Mouse (Mus musculus) stomach, embryonic 14.5 days (tissue): ENCODE results near the gene Rab11a. TPM values are rescaled to one million over a fixed set of nuclear protein-coding genes. Genes with fewer than 3 reads are reported as not detected.

Experiments used
- ATAC-seq: fragments of 200-750 bp; cut with Nextera tagmentation; 2 replicates; pipeline ENCODE4 v1.8.0; 2017; ENCODE audit warnings: low read depth, moderate TSS enrichment; ENCODE audit not compliant: insufficient number of reproducible peaks, insufficient read depth, low FRiP score
- H3K27ac ChIP-seq: fragments of 300-500 bp; sonication (generic); 2 replicates; pipeline ENCODE4 v1.5.1; 2014; ENCODE audit warnings: mild to moderate bottlenecking, low read length, moderate library complexity, mixed read lengths
- H3K27me3 ChIP-seq: fragments of 300-500 bp; sonication (generic); 2 replicates; pipeline ENCODE4 v1.6.1; 2014; ENCODE audit warnings: low read length, control low read depth, mixed read lengths; ENCODE audit not compliant: control insufficient read depth, insufficient read depth
- H3K36me3 ChIP-seq: fragments of 300-500 bp; sonication (generic); 2 replicates; pipeline ENCODE4 v1.6.1; 2014; ENCODE audit warnings: mild to moderate bottlenecking, control low read depth, low read length, moderate library complexity, mixed read lengths; ENCODE audit not compliant: control insufficient read depth, insufficient read depth
- H3K4me1 ChIP-seq: fragments of 300-500 bp; sonication (generic); 2 replicates; pipeline ENCODE4 v1.6.1; 2014; ENCODE audit warnings: low read length, control low read depth, mixed read lengths; ENCODE audit not compliant: control insufficient read depth, insufficient read depth
- H3K4me2 ChIP-seq: fragments of 300-500 bp; sonication (generic); replicated peaks from 2 replicates; pipeline ENCODE4 v1.6.1; 2014; ENCODE audit warnings: low read depth, low read length, control low read depth
- H3K4me3 ChIP-seq: fragments of 300-500 bp; sonication (generic); 2 replicates; pipeline ENCODE4 v1.5.1; 2014; ENCODE audit warnings: low read depth, low read length, control low read depth
- H3K9ac ChIP-seq: fragments of 300-500 bp; sonication (generic); replicated peaks from 2 replicates; pipeline ENCODE4 v1.6.1; 2014; ENCODE audit warnings: low read depth, mild to moderate bottlenecking, control low read depth, low read length, moderate library complexity, mixed read lengths
- H3K9me3 ChIP-seq: fragments of 300-500 bp; sonication (generic); 2 replicates; pipeline ENCODE4 v1.6.1; 2016; ENCODE audit warnings: low read depth, low read length, control low read depth; ENCODE audit not compliant: control insufficient read depth
- WGBS: fragments of 180-500 bp; shearing (Covaris S2); extraction: QIAGEN DNeasy Blood & Tissue Kit; methylation state at CpG from one replicate; pipeline ENCODE4 v1.1.7; 2014; 5-methylcytosine and 5-hydroxymethylcytosine counted together
- polyA plus RNA-seq: library from polyadenylated mRNA; unstranded; fragments of >200 nt; fragmentation: Nextera tagmentation; extraction: Ambion mirVana; gene quantifications from 2 replicates; pipeline ENCODE4 v1.2.1, GENCODE M21; 2014

Rab11a gene
- polyA plus RNA-seq, 1 experiment from 2014 or later, result 414 TPM

DNA sequence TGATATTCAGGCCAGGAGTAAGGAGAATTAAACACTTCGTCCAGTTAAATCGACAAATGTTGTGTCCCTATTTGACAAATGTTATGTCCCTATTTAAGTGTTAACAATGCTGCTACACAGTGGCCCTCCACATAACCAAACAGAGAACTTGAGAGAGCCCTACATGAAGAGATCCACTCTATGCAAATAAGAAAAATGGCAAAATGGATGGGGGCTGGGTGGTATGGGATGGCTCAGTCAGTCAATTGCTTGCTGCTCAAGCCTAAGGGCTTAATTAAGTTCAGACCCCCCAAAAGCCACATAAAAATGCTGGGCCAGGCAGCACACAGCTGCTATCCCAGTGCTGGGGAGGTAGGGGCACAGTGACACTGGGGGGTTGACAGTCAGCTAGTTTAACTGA lies 37.3 kb upstream of the Rab11a start:
- 63% methylated on average over 2 of the region's 2 CpGs for WGBS
- Histone ChIP-seq H3K27me3 (no peaks in the 10 kb centered on the region), H3K27ac (peak overlapping the region; percentile 36; the same call in 1 of the 2 replicates), H3K36me3 (no peaks in the 10 kb centered on the region), H3K4me3 (no peak overlapping the region), H3K4me2 (no peak overlapping the region), H3K9me3 (no peaks in the 10 kb centered on the region), H3K4me1 (no peaks in the 10 kb centered on the region), H3K9ac (no peak overlapping the region)
- ATAC-seq, result no peak

GRCm38 (mm10) chr9:64774411-64774811 lies 36.9 kb upstream of the Rab11a start:
- no peaks in the 10 kb centered on the region for H3K9me3 ChIP-seq
- no peak overlapping the region for H3K4me3 ChIP-seq
- H3K4me1 ChIP-seq, result no peaks in the 10 kb centered on the region
- no peak overlapping the region; the same call in 1 of the 2 replicates for H3K27ac ChIP-seq
- ATAC-seq, result peak; percentile 68
- H3K4me2 ChIP-seq, result no peak overlapping the region
- H3K9ac ChIP-seq, result no peak overlapping the region
- no peaks in the 10 kb centered on the region for H3K27me3 ChIP-seq
- 25% methylated on average over 5 of the region's 5 CpGs for WGBS
- H3K36me3 ChIP-seq, result no peaks in the 10 kb centered on the region

DNA sequence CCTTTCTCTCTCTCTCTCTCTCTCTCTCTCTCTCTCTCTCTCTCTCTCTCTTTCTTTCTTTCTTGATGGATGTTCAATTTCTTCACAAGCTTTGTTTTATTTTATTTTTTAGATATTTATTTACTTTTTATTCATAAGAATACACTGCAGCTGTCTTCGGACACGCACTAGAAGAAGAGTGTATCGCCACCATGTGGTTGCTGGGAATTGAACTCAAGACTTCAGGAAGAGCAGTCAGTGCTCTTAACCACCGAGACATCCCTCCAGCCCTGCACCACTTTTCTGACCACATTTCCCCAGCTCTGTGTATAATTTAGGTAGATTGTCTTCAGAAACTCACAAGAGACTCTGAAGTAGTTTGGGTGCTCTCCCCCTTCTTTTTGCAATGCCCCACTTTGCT lies 36.4 kb upstream of the Rab11a start:
- ATAC-seq, result no peak
- WGBS, result 50% methylated on average over 4 of the region's 4 CpGs
- no peaks in the 10 kb centered on the region for H3K36me3 ChIP-seq

GRCm38 (mm10) chr9:64773254-64773653 lies 35.7 kb upstream of the Rab11a start:
- Histone ChIP-seq H3K4me2 (no peak overlapping the region), H3K4me1 (no peaks in the 10 kb centered on the region), H3K9me3 (no peaks in the 10 kb centered on the region), H3K4me3 (no peak overlapping the region), H3K36me3 (no peaks in the 10 kb centered on the region), H3K9ac (no peak overlapping the region), H3K27ac (no peak overlapping the region), H3K27me3 (no peaks in the 10 kb centered on the region)
- WGBS, result 71% methylated on average over 8 of the region's 8 CpGs
- no peak for ATAC-seq

More for the DNA sequence above, 36.4 kb upstream of the Rab11a start:
- Histone ChIP-seq H3K9me3 (no peaks in the 10 kb centered on the region), H3K4me3 (no peak overlapping the region), H3K27me3 (no peaks in the 10 kb centered on the region), H3K9ac (no peak overlapping the region), H3K27ac (no peak overlapping the region), H3K4me2 (no peak overlapping the region), H3K4me1 (no peaks in the 10 kb centered on the region)

GRCm38 (mm10) chr9:64771236-64771635 lies 33.7 kb upstream of the Rab11a start:
- no peaks in the 10 kb centered on the region for H3K36me3 ChIP-seq
- H3K4me3 ChIP-seq, result no peak overlapping the region
- no peaks in the 10 kb centered on the region for H3K9me3 ChIP-seq
- no peaks in the 10 kb centered on the region for H3K27me3 ChIP-seq
- 50% methylated on average over 5 of the region's 5 CpGs for WGBS
- no peak overlapping the region for H3K9ac ChIP-seq
- H3K4me1 ChIP-seq, result no peaks in the 10 kb centered on the region
- no peak overlapping the region for H3K4me2 ChIP-seq
- H3K27ac ChIP-seq, result no peak overlapping the region
- no peak for ATAC-seq

DNA sequence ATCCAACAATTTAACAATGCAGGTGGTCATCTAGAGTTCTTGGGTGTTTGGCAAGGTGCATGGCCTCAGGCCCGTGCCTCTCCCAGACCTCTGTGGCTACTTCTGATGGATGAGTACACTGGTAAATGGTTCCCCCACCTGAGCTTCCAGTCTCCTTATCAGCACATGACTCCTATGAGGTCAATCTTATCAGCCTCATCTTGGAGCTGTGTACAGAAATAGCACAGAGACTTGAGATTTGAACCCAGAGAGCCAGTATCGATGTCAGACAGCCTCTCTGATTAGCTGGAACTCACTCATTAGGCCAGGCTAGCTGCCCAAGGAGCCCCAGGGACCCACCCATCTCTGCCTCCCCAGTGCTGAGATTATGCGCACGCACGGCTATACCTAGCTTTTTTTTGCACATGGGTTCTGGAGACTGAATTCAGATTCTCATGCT lies 32.9 kb upstream of the Rab11a start:
- no peak overlapping the region for H3K4me2 ChIP-seq
- H3K9me3 ChIP-seq, result no peaks in the 10 kb centered on the region
- 80% methylated on average over 5 of the region's 5 CpGs for WGBS
- no peaks in the 10 kb centered on the region for H3K27me3 ChIP-seq
- H3K4me3 ChIP-seq, result no peak overlapping the region
- no peaks in the 10 kb centered on the region for H3K36me3 ChIP-seq
- no peak overlapping the region for H3K27ac ChIP-seq
- no peak for ATAC-seq
- no peaks in the 10 kb centered on the region for H3K4me1 ChIP-seq
- H3K9ac ChIP-seq, result no peak overlapping the region

DNA sequence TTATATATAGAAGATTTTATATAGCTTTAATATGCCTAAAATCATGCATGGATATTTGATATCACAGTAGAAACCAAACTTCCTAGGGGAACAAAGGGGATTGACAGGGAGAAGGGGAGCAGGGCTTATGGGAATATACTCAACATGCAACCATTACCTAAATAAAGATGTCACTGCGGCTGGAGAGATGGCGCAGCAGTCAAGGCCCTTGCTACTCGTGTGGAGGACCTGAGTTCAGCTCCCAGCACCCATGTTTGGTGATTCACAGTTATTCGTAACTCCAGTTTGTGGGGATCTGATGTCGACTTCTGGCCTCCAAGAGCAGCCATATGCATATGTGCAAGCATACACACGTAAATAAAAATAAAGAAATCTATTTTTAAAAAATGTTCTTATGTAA lies 32.4 kb upstream of the Rab11a start:
- Histone ChIP-seq H3K27me3 (no peaks in the 10 kb centered on the region), H3K4me2 (no peak overlapping the region), H3K27ac (no peak overlapping the region), H3K4me3 (no peak overlapping the region), H3K36me3 (no peaks in the 10 kb centered on the region), H3K4me1 (no peaks in the 10 kb centered on the region), H3K9ac (no peak overlapping the region), H3K9me3 (no peaks in the 10 kb centered on the region)
- 90% methylated on average over 6 of the region's 6 CpGs for WGBS
- no peak for ATAC-seq

GRCm38 (mm10) chr9:64769066-64769695 lies 31.6 kb upstream of the Rab11a start:
- 50% methylated on average over 9 of the region's 9 CpGs for WGBS
- H3K27ac ChIP-seq, result no peak overlapping the region

GRCm38 (mm10) chr9:64767796-64768195 lies 30.2 kb upstream of the Rab11a start:
- H3K9ac ChIP-seq, result no peak overlapping the region
- no peak for ATAC-seq
- WGBS, result 60% methylated on average over 1 of the region's 1 CpGs

More at GRCm38 (mm10) chr9:64769066-64769695, 31.6 kb upstream of the Rab11a start:
- H3K4me3 ChIP-seq, result no peak overlapping the region
- no peak for ATAC-seq
- H3K9ac ChIP-seq, result no peak overlapping the region
- H3K4me2 ChIP-seq, result no peak overlapping the region
- H3K4me1 ChIP-seq, result no peaks in the 10 kb centered on the region
- H3K9me3 ChIP-seq, result no peaks in the 10 kb centered on the region
- H3K36me3 ChIP-seq, result no peaks in the 10 kb centered on the region
- H3K27me3 ChIP-seq, result no peaks in the 10 kb centered on the region

More at GRCm38 (mm10) chr9:64767796-64768195, 30.2 kb upstream of the Rab11a start:
- no peak overlapping the region for H3K27ac ChIP-seq
- H3K4me2 ChIP-seq, result no peak overlapping the region
- no peaks in the 10 kb centered on the region for H3K4me1 ChIP-seq
- no peaks in the 10 kb centered on the region for H3K27me3 ChIP-seq
- H3K36me3 ChIP-seq, result no peaks in the 10 kb centered on the region
- no peak overlapping the region for H3K4me3 ChIP-seq
- H3K9me3 ChIP-seq, result no peaks in the 10 kb centered on the region
